Mouse (Mus musculus) testis, postnatal 14 days (tissue): Measurements from ENCODE around the gene Actr3b.
"Not testable (repeated sequence)": the region's sequence is repeated elsewhere in the genome, so short reads cannot be mapped to it uniquely, and the experiment has no call there.

Source experiments
- DNase-seq: peaks from one replicate; pipeline ENCODE4 v3.0.0; 2021; ENCODE audit warnings: low spot score

The Actr3b gene

DNA sequence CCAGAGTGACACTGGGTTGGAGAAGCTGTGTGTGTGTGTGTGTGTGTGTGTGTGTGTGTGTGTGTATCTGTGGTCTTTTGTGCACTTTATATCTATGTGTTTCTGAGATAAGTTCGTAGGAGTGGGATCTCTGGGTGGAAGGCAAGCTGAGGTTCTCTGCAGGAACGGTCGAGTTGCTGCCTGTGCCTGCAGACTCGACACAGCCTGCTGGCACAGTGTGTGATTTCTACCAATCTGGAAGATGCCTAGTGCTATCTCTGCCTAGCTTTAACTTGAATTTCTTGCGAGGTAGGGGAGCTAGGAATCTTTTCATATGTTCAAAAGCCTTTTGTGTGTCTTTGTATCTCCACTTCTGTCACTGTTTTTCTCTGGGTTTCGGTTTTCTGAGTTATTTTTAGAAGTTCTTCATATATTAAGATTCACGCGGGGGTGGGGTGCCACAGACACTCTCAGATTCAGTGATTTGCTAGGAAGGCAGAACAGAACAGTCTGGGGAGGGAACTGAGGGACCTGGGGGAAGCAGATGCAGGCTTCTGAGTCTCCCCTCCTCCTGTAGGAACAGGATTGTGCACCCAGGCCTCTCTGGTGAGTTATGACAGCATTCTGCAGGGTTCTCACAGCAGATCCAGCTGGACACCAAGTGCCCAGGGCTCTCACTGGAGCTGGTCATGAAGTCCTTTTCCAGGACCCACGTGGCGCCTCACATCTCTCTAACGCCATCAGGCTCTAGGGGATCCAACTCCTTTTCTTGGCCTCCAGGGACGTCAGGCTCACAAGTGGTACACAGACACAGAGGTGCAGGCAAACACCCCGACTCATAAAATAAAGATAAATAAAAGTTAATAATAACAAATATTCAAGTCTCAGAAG is 14.4 kb downstream of the Actr3b start:
- DNase-seq = no peak

DNA sequence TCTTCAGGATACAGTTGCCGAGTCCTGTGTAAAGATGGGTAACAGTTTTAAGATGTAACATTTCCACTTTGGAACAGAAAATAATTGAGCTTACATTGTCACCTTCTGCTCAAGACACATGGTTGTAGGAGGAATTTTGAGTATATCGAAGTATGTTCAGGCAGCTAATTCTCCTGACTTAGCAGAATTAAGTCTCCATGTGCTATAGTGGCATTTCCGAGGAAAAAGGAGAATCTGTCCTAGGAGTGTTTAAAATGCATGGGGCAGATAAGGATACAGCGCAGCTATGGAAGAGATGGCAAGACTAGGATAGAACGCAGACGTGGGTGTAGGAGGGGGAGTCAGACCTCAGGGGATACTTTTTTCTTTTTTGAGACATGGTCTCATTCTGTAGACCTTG is 31.8 kb downstream of the Actr3b start:
- DNase-seq = no peak

GRCm38 (mm10) chr5:25797776-25798175 is 38.0 kb downstream of the Actr3b start:
- no peak for DNase-seq

DNA sequence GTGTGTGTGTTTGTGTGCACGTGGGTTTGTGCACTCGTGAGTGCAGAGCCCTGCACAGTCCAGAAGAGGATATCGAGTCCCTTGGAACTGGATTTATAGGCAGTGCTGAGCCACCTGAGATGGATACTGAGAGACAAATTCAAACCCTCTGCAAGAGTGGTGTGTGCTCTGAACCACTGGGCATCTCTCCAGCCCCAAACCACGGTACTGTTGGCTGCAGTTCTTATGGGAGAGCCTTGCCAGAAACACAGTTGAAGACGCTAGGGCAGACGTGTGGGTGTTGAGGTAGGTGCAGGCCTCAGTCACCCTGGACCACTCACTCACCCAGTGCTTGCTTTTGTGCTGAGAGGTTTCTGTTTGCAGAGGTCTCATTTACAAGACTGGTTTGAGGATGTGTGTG is 41.1 kb downstream of the Actr3b start:
- no peak for DNase-seq

- no peak for DNase-seq
Observed at GRCm38 (mm10) chr5:25801744-25802143, 41.9 kb downstream of the Actr3b start.

DNA sequence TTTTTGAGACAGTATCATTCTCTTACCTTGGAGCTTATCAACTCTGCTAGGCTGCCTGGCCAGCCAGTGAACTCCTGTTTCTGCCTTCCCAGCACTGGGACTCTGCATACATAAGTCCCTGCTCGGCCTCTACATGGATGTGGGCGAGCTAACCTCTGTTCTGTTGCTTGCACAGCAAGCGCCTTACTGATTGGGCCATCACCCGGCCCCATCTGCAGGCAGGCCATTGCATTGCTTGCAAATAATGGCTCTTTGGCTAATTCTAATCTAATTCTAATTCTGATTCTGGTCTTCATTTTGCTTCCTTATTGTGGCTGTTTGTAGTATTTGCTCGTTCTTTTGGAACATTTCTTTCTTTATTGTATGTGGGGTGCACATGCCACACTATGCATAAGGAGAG is 44.8 kb downstream of the Actr3b start:
- DNase-seq = no peak

- no peak for DNase-seq
Observed at GRCm38 (mm10) chr5:25812922-25813321, 53.1 kb downstream of the Actr3b start.

DNA sequence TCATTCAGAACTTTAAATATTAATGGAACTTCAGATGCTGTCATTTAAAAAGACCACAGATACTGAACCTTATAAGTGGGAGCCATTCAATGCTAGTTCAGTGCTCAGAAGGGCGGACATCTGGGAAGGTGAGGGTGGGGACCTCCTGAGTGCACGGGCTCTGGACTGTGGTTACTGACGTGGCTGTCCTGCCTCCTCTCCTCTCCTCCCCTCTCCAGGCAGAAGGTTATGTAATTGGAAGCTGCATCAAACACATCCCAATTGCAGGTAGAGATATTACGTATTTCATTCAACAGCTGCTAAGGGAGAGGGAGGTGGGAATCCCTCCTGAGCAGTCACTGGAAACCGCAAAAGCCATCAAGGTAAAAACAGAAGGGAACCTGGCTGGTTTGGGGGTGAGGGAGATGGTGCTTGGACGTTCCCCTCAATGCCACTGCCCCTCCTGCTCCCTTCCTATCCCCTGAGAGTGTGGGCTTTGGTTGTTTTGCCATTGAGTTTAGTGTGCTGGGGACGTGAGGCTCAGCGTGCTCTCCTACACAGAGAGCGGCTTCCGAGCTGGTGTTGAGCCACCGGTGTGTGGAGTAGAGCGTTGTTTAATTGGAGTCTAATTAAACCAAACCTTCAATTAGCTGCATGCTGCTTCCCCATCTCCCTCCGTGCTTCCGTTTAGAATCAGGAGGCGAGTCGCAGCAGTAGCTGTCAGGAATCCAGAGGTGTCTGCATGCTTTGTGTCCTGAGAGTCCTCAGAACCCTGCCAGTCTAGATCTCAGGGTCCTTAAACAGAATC is 69.7 kb downstream of the Actr3b start:
- no peak for DNase-seq

DNA sequence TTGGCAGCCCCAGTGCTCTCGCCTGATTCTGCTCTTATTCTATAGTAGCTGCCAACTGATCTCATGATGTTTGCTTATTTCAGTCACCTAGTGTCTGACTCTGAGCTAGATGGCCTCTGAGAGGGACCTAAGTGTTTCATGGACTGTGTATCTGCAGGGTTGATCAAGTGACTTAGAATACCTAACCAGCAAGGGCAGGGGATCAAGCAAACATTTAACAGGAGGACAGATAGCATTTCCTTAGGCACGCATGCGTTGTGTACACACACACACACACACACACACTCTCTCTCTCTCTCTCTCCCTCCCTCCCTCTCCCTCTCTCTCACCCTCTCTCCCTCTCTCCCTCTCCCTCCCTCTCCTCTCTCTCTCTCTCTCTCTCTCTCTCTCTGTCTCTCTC is 71.0 kb downstream of the Actr3b start:
- DNase-seq = no peak

GRCm38 (mm10) chr5:25831624-25832023 is 71.8 kb downstream of the Actr3b start:
- DNase-seq = no peak

GRCm38 (mm10) chr5:25839400-25839799 is 79.6 kb downstream of the Actr3b start:
- no peak for DNase-seq

- no peak for DNase-seq
Observed at GRCm38 (mm10) chr5:25846558-25846957, 86.8 kb downstream of the Actr3b start.

DNA sequence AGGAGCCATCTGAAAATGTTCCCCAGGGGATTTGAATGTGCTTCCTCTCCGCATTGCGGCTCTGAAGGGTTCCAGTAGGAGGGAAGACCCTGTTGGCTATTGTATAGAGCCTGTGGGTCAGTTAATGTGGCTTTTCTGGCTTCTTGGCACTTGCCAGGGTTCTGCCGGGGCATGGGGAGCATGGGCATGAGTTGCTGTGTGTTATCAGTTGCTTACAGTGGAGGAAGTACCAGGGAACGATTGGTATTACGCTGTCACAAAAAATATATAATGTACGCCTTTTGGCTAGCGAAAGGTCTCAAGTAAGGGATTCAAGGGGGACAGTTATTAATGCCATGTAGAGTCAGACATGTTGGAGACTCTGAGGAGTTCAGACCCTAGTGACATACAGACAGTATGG is 87.4 kb downstream of the Actr3b start:
- DNase-seq = no peak

DNA sequence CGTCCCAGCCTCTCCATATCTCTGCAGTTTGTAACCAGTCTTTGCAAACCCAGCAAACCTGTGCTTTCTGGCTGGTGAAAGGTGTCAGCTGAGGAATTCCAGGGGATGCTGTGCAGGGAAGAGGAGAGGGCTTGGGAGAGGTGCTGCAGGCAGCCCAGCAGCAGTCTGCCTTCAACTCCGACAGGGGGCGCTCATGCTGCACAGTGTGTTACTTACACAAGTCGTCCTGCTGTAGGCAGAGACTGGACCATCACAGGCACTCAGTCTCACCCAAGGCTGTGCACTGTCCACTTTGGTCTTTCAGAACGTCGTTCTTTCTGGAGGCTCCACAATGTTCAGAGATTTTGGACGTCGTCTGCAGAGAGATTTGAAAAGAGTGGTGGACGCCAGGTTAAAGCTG is 88.3 kb downstream of the Actr3b start:
- peak; percentile 58 for DNase-seq

DNA sequence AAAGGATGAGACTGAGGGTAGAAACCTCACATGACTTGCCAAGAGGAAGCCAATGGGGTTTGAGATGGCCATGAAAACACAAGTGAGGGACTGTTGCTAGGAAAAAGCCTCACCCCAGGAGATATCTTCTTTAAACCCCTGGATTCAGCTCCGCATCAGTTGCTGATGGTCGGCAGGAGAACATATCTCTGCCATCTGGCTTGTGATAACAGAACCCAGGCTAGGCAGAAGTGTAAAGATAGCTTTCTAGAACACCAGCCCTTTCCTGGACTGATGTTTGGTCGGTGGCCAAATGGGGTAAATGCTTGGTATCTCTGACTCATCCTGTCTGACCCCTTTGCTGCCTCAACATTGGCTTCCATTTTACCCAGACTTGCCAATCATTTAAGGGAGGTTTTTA is 106.4 kb downstream of the Actr3b start:
- DNase-seq = no peak

GRCm38 (mm10) chr5:25869880-25870279 is 110.1 kb downstream of the Actr3b start:
- no peak for DNase-seq

GRCm38 (mm10) chr5:25870632-25871031 is 110.8 kb downstream of the Actr3b start:
- no peak for DNase-seq

DNA sequence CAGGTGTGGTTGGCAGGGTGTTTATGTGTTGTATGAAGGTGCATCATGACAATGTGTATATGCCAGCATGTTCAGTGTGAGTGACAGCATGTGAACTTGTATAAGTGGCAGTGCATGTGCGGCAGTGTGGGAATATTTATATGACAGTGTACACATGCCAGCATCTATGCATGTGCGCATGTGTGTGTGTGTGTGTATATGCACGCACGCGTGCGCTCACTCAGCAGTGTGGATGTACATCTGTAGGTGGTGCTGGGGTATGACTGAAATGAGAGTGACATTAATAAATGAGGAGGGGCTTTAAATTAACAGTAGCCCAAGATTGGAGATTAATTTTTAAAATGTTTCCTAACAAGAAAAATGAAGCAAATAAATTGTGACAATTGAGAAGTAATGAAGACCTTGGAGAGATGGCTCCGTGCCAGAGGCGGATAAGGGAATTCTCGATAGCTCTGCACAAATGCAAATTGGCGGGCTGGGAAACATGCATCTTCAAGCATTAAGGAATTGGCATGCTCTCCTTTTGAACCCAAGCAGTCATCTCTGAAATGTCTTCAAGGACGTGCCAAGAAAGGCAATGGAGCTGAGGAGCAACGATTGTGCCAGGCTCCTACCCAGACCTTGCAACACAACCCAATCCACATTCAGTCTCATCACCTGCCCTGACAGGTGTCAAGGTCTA is 111.7 kb downstream of the Actr3b start:
- DNase-seq = no peak

GRCm38 (mm10) chr5:25873046-25873445 is 113.2 kb downstream of the Actr3b start:
- no peak for DNase-seq

GRCm38 (mm10) chr5:25875927-25876326 is 116.1 kb downstream of the Actr3b start:
- DNase-seq = not testable (repeated sequence)

DNA sequence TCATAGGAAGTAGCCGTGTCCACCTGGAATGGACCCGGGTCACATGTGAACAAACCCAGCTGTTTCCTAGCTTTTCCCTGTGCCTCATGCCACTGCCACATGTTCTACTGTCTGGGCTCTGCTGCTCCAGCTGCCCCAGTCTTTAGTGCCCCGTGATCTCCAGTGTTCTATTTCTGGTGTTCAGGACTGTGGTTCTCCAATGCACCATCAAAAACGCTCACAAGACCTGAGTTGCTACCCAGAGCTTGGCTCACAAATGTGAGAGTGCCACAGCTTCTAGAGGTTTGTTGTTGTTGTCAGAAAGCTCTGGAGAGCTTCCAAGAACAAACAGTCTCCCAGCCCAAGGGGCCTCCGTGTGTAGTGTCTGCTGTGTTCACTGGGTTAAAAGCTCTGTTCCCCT is 117.5 kb downstream of the Actr3b start:
- DNase-seq = no peak

GRCm38 (mm10) chr5:25877996-25878395 is 118.2 kb downstream of the Actr3b start:
- DNase-seq = no peak

- DNase-seq = no peak
Observed at GRCm38 (mm10) chr5:25886708-25887107, 126.9 kb downstream of the Actr3b start.
